Mouse (Mus musculus) mature B cell (primary cell): ENCODE data around the gene Smg5.
"Not testable (repeated sequence)": the region's sequence is repeated elsewhere in the genome, so short reads cannot be mapped to it uniquely, and the experiment has no call there.

Experiments
- in situ Hi-C: fragments of 300-500 bp; cut with MboI; formaldehyde crosslinking; loops from 2 replicates; pipeline ENCODE4 v1.14.3; 2019

Gene Smg5

DNA sequence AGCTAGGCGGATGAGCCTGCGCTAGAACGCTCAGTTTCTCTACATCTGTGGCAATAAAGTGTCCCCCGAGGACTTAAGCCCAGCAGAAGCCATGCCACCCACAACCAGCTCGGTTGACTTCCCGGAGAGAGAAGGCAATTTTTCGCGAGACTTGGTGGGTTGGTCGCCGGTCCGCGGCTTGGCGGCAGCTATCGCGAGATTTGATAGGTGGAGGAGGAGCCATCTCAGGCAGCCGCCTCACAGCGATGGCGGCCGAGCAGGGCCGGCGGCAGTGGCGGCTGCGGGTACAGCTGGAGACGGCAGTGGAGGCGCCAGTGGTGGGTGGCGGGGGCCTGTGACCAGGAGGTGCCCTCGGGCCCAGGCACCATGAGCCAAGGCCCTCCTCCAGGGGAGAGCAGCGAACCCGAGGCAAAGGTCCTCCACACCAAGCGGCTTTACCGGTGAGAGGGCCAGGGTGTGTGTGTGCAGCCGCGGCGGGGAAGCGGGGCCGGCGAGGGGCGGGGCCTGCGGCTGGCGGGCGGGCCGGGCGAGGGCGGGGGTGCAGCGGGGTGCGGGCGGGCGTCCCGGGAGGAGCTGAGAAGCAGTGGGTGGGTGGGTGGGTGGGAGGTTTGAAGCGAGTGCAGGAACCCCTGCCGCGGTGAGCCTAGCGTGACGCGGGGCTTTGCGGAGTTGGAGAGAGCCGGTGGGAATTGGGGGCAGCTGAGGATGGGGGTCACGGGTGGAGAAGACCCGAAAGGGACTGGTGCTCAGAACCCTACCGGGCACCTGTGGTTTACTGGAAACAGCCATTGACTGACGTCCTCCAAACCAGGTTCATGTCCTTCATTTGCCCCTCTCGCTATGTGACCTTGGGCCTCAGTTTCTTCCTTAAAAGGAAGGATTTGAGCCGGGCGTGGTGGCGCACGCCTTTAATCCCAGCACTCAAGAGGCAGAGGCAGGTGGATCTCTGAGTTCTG, at the start of gene Smg5, which contains the start of gene Tmem79:
Gene Smg5, plus strand, starts transcription at position 203 of the 956 bp plus-strand sequence.
Gene Tmem79, minus strand, starts transcription at position 91 of the 956 bp plus-strand sequence.
- in situ Hi-C loops, result no loop called here

- in situ Hi-C loops, result no loop called here
These were observed 49.0 kb upstream of the Smg5 start, which contains the start of gene Gm38392 for GRCm38 (mm10) chr3:88287110-88287509. TSS of gene Gm38392 (minus strand) at chr3:88287210.

GRCm38 (mm10) chr3:88288133-88288713, 47.8 kb upstream of the Smg5 start:
- in situ Hi-C loops, result not testable (repeated sequence)

DNA sequence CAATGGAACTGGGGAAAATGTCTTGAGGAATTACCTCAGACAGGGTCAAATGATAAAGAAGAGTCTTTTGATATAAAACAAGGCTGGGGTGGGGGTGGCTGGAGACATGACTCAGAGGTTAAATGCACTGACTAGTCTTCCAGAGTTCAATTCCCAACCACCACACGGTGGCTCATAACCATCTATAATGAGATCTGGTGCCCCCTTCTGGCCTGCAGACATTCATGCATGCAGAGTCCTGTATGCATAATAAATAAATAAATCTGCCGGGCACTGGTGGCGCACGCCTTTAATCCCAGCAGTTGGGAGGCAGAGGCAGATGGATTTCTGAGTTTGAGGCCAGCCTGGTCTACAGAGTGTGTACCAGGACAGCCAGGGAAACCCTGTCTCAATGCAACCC, 44.1 kb upstream of the Smg5 start:
- in situ Hi-C loops, result no loop called here

DNA sequence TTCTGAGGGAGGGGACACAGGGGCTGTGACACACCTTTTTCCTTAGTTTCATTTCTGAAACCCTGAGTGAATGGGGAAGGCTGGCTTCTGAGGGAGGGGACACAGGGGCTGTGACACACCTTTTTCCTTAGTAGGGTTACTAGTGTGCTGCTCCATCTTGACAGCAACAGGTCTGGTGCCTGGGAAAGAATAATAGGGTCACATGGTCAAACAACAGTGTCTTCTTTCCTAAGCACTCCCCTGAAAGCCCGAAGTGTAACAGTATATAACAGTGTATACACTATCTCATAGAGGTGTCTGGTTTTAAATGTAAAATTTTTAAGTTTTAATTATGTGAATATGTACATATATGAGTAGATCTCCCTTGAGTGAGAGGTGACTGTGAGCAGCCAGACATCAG, 40.8 kb upstream of the Smg5 start:
- in situ Hi-C loops, result not testable (repeated sequence)

DNA sequence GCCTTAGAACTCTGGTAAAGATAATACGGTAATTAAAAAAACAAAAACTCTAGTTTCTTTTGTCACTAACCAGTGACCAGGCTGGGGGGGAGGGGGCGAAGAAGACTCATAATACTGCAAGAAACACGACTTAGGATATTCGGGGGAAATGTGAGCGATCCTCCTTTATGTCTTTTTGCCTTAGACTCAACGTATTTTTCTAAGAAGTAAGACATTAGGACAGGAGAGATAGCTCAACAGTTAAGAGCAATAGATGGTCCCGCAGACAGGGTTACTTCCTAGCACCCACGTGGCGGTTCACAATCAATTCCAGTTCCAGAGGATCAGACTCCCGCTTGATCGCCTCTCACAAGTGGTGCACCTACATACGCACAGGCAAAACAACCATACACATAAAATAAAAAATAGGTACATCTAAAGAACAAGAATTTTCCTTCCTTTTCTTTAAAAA, 39.9 kb upstream of the Smg5 start:
- in situ Hi-C loops, result no loop called here

DNA sequence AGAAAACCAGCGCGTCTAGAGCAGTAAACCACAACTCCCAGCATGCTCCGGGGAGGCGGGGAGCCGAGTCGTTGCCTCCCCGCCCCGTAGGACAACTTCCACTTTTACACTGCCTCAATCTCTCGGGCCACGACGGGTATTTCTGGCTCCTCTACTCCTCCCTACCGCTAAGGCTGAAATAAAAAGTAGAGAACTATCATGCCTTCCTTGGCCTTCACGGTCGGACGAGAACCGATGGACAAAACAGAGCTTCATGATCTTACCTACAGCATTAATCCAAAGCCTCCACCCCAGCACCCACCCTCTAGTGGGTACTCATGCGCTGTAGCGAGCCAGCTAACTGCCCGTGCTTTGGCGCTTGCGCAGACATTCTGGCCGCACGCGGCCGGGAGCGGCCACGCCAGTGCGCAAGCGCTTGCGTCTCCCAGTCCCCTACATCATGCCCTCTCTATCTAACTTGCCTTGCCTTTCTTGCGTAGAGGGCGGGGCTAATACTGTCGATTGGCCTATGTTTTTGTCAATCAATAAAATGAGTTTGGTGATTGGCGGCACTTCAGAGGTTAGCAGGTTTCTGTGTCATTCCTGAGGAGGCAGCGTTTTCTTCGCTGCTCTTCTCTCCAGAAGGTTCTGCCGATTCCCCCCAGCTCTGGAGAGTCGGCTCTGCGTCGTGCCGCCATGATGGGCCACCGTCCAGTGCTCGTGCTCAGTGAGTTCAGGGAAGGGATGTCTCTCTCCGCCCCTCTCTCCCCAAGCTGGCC, 39.3 kb upstream of the Smg5 start, which contains the start of the genes Tsacc and Cct3:
Gene Tsacc, minus strand, starts transcription at position 439 of the 758 bp plus-strand sequence.
Gene Cct3, plus strand, starts transcription at position 556 of the 758 bp plus-strand sequence.
- in situ Hi-C loops, result no loop called here

- in situ Hi-C loops, result no loop called here
These were observed 38.7 kb upstream of the Smg5 start for GRCm38 (mm10) chr3:88297321-88297851.

DNA sequence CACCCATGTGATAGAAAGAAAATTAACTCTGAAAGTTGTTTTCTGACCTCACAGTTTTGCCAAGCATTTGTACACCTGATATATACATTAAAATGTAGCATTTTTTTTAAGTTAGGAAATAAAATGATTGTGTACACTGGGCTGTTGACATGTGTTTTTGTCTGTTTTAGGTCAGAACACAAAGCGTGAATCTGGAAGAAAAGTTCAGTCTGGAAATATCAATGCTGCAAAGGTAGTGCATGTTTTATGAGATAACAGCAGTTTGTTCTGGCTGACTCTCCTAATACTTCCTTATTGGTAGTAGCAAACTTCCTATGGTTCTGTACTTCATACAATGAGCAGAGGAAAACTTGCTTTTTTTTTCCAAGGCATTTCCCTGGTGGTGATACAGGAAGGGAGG, 36.9 kb upstream of the Smg5 start:
- in situ Hi-C loops, result no loop called here

DNA sequence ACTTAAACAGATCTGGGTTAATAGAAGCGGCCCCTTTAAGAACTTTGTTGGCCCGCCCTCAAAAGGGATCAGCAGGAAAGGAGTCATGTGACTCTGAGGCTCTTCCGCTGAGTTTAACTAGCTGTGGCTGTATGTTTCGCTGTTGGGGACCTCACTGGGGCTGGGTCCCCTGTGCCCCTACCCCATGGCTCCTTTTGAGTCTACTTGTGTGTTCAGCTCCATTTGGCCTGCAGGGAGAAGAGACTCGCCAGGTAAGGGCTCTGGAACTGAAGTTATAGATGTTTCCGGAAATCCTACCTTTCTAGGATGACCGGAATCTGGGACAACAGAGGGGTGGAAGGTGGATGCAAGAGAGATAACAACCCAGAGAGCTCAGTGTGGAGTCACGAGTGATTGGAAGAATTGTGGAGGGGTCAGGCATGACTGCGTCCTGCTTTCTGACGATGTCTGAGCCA, 11.1 kb upstream of the Smg5 start, which contains the start of gene Glmp:
Gene Glmp, plus strand, starts transcription at position 73 of the 455 bp plus-strand sequence.
- in situ Hi-C loops, result no loop called here

DNA sequence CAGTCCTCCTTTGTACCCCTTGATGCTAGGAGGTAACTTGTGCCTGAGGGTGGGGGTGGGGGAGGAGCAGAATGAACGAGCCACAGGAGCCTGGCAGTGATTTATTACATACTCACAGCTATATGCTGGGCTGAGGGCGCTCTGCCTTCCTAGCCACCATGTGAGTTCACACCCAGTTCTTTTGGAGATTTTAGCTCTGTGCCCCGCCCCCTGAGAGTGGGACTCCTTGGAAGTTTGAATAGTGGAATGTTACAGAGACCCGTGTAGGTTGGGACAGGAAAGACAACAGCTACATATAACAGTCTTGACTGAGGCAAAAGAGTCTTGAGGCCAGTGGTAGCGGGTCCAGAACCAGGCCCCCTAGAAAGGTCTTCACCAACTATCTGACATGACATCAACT, 7.1 kb upstream of the Smg5 start:
- in situ Hi-C loops, result no loop called here

DNA sequence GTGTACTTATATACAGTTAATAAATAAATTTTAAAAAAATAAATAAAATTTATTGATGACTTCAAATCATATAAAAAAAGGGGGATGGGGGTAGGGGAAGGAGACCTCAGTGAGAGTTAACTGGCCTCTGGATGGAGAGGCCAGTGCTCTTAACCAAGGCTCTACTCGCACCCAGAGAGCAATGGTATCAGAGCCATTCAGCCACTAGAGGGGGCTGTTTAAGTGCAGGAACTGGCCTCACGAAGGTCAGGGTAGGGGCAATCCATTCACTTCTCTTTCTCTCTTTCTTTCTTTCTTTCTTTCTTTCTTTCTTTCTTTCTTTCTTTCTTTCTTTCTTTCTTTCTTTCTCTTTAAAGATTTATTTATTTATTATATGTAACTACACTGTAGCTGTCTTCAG, 4.8 kb upstream of the Smg5 start:
- in situ Hi-C loops, result no loop called here

GRCm38 (mm10) chr3:88334029-88334658, 1.9 kb upstream of the Smg5 start:
- in situ Hi-C loops, result no loop called here

GRCm38 (mm10) chr3:88334902-88335435, 1.1 kb upstream of the Smg5 start:
- in situ Hi-C loops, result no loop called here

DNA sequence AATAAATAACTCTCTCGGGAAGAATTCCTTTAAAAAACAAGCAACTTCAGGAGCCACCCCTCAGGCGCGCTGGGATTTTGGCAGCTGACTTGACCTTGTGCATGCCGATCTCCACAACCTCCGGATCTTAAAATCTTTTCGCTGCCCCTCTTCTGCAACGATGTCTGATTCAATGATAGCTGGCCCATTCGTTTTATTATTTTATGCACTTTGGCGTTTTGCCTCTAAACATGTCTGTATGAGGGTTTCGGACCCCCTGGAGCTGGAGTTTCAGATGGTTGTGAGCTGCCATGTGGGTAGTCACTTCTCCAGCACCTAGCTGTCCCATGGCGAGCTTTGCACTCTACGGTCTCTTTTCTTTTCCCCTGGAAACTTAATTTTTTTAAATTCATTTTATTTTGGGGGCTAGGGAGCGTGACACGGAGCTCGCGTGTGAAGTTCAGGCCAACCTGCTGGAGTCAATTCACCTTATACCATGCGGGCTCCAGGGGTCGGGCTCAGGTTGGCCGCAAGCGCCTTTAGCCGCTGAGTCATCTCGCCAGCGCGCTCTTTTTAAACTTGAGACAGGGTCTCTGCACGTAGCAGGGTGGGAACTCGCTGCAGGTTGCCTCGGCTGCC, 515 bp upstream of the Smg5 start:
- in situ Hi-C loops, result no loop called here

DNA sequence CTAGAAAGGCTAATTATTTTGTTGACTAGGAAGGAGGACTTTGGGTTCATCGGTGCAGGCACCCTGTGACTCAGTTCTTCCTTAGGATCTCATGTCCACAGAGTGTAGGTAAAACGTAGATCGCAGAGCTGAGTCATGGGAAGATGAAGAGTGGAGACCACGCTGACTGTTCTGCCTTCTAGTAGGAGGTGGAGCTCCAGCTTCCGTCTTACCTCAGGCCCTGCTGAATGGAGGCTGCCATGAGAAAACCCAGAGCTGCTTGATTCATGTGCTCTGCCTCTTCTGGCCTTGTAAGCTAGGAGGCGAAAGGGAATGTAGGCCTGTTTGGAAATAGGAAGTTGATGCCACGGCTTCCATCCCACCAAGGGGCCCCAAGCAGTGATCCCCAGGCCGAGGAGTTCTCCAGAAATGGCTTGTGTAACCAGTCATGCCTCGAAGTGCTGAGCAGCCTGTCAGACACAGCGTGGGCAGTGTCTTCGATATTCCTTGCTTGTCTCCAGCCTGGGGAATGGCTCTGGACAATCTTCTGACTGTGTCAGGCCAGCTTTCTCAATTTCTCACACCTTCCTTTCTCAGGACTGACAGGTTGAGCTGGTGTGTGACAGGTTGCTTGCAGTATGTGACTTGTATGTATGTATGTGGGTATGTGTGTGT, 1.4 kb downstream of the Smg5 start:
- in situ Hi-C loops, result no loop called here

DNA sequence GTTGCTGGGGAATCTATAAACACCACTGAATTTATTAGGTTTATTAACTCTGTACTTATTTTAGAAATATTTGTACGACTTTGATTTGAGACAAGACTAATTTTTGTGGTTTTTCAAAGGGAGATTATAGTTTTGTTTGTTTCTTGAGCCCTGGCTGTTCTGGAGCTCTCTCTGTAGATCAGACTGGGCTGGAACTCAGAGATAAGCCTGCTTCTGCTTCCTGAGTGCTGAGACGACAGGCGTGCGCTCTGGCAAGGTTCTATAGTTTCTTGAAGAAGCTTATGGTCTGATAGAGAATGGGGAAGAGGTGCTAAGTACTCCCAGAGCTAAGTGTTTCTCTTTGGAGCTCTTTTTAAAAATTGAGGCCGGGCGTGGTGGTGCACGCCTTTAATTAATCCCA, 2.3 kb downstream of the Smg5 start:
- in situ Hi-C loops, result no loop called here

DNA sequence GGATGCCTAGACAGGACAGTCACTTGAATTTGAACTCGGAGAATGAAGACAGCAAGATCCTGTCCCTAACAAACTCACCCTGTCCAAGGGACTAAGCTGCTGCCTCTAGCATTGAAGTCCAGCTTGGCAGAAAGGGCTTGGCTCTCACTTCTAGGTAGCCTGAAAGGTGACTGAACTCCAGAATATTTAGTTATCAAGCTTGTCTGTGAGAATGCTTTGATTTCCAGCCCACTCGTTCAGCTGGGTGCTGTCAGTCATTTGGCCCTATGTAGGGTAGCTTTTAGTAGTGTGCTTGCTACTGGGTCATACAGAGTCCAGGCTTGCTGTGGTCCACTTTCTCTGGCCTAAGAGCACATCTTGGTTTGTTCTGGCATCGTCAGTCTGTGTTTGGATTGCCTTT, 2.9 kb downstream of the Smg5 start:
- in situ Hi-C loops, result no loop called here

- in situ Hi-C loops, result no loop called here
These were observed 14.7 kb downstream of the Smg5 start for GRCm38 (mm10) chr3:88350732-88351131.

GRCm38 (mm10) chr3:88352907-88353306, 16.8 kb downstream of the Smg5 start:
- in situ Hi-C loops, result no loop called here
